Mouse (Mus musculus) NIH3T3 (cell line): ENCODE data around the gene H2-T23.
"Not testable (repeated sequence)": the region's sequence is repeated elsewhere in the genome, so short reads cannot be mapped to it uniquely, and the experiment has no call there.

Experiments used
- DNase-seq: peaks from one replicate; pipeline ENCODE4 v3.0.0-alpha.2; 2012; ENCODE audit warnings: low read depth

Gene H2-T23

DNA sequence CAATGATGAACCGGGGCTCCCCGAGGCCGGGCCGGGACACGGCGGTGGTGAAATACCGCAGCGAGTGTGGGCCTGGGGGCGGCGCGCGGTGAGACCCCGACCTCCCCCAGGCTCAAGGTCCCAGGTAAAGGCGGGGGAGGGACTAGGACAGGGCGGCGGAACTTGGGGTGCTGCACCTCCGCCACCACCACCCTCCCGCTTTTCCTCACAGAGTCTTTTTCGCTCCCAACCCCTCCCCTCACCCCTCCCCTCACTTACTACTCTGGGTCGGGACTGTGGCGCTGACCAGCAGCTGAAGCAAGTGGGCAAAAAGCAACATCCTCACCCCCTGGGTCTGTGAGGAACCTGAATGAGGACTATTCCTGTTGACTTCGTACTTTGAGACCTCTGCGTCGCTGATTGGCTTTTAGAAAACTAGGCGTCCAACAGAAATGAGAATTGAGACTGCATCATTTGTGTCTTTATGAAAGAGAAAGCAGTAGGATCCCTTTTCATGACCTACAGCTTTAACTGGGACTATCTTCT lies at the start of gene H2-T23:
H2-T23 (minus strand) TSS at position 505 of the 525 bp plus-strand sequence.
- peak; percentile 62 for DNase-seq

- not testable (repeated sequence) for DNase-seq
Observed at GRCm38 (mm10) chr17:36081901-36082300, 49.2 kb upstream of the H2-T23 start.

DNA sequence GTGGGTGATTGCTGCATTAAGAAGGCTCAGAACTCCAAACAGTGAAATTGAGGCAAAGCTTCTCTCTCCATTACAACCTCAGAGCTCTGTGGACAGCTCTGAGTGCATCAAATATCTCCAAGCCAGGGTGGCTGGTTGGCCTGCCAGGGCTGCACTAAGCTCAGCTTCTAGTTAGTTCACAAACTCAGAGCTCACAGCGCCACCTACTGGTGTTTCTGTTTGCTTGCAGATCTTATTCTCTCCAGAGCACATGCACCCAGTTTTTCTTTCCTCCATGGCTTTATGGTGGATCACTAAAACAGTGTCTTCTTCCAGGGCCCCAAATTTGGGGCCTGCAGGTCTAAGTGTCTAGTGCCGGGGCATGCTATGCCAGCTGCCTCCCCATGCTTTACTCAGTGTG lies 28.2 kb upstream of the H2-T23 start:
- DNase-seq: peak; percentile 96

GRCm38 (mm10) chr17:36058362-36058761 lies 25.7 kb upstream of the H2-T23 start, which contains the start of gene Gm11127:
Gm11127 (minus strand) TSS chr17:36058371.
- not testable (repeated sequence) for DNase-seq

GRCm38 (mm10) chr17:36057927-36058326 lies 25.3 kb upstream of the H2-T23 start:
- DNase-seq: not testable (repeated sequence)

- peak; percentile 19 for DNase-seq
Observed at GRCm38 (mm10) chr17:36043286-36043685, 10.6 kb upstream of the H2-T23 start.

DNA sequence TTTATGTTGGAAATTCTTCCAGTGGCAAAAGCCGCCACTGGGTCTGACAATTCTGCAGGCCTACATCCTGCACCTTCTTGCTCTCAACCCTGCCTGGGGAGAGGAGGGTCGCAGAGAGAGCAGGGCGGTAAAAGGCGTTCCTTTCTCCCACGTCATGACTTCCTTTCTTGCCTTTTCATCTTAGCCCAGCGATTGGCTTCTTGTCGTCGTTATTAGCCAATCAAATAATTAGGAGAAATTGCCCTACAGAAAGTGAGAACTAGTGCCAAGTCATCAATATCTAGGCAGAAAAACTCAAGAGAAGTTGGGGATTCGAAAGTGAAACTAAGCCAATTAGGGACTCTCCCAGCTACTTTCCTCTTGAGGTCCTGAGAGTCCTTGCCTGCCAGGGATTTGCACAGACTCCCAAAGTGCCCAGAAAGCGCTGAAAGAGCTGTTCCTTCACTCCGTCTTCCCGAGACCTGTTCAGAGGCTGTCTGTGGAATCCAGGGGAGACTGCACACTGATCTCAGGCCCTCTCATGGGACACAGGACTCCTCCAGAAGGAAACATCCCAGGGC lies 10.0 kb upstream of the H2-T23 start, which contains the start of the genes H2-T22 and Gm6034:
H2-T22 (minus strand) TSS at position 138 of the 560 bp plus-strand sequence.
Gm6034 (plus strand) TSS at position 352 of the 560 bp plus-strand sequence.
- peak; percentile 87 for DNase-seq

GRCm38 (mm10) chr17:36042055-36042454 lies 9.4 kb upstream of the H2-T23 start:
- not testable (repeated sequence) for DNase-seq

- not testable (repeated sequence) for DNase-seq
Observed at GRCm38 (mm10) chr17:36040604-36041003, 7.9 kb upstream of the H2-T23 start.

DNA sequence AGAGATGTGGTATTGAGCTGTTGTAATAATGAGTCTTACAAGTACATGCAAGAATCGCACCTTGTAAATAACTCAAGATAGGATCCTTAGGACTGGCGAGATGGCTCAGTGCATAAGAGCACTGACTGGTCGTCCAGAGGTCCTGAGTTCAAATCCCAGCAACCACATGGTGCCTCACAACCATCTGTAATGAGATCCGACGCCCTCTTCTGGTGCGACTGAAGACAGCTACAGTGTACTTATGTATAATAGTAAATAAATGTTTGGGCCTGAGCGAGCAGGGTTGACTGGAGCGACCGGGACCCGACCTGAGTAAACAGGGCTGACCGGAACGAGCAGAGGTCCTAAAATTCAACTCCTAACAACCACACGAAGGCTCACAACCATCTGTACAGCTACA lies 3.5 kb upstream of the H2-T23 start:
- DNase-seq: not testable (repeated sequence)

DNA sequence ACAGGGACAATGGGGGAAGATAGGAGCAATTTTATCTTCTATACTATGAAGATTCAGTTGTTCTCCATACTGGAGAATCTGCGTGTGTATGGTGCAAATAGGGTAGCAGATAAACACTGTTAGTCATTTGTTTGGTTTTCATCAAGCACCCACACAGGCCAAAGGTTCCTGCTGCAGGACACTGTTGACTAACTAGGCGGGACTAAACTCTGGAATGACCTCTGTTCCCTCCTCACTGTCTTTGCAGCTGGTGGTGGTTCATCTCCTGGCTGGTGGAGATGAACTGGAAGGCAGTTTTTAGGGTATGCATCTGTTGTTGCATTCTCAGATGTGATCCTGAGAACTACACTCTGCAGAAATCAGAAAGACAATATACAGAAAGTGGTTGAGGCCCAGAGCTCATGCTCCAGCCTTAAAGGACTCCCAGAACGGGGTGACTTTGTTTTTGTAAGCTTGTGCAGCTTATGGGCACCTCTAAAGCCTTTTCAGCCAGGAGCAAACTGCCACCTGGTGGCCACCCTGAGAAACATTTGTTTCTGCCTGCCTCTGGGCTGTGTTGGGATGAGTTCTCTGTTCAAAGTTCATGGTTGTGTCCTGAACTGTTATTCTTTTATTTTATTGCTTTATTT lies 2.5 kb upstream of the H2-T23 start:
- DNase-seq: not testable (repeated sequence)

DNA sequence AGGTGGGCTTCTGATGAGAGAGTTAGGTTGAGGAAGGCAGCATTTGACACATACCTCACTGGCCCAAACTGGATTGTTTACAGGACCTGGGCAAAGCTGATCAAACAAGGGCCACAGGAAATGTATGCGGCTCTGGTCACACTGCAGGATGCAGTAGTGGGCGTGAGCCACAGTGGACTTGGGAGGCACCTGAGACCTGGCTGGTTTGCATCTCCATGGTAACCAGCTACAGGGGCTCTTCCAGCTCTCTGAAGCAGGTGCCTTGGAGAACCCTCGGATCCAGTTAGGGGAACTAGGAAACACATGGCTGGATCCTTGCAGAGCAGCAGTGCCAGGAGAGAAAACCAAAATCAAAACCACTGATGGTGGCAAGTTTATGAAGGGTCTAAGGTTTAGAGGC lies 1.9 kb upstream of the H2-T23 start:
- not testable (repeated sequence) for DNase-seq

- not testable (repeated sequence) for DNase-seq
Observed at GRCm38 (mm10) chr17:36031583-36032331, 898 bp downstream of the H2-T23 start.

DNA sequence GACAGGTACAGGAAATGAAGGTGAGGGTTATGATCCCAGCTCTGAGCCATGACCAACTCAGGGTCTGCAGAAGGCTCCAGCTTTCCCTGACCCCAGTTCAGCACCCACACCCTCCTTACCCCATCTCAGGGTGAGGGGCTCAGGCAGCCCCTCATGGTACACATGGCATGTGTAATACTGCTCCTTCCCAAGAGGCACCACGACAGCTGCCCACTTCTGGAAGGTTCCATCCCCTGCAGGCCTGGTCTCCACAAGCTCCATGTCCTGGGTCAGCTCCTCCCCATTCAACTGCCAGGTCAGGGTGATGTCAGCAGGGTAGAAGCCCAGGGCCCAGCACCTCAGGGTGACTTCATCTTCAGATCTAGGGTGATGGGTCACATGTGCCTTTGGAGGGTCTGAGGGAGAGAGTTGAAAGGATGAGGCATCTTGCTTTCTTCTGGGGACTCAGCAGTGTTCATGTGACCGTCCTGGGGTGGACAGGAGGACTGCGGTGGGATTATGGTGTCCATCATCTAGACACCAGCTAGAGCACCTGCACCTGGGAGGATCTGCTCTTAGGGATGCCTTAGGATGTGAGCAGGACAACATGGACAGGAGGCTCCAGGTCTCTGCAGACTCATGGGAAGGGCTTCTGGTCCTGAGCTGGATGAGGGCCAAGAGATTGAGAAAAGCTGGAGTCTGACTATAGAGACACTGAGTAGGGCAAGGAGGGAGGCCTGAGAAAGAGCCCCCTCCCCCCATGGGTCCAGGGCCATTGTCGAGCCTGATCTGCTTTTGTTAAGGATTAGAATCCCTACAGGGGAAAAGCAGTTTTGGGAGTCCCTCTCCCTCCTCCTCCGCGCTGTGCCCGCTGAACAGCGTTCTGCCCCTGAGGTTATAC lies 1.7 kb downstream of the H2-T23 start:
- DNase-seq: not testable (repeated sequence)

DNA sequence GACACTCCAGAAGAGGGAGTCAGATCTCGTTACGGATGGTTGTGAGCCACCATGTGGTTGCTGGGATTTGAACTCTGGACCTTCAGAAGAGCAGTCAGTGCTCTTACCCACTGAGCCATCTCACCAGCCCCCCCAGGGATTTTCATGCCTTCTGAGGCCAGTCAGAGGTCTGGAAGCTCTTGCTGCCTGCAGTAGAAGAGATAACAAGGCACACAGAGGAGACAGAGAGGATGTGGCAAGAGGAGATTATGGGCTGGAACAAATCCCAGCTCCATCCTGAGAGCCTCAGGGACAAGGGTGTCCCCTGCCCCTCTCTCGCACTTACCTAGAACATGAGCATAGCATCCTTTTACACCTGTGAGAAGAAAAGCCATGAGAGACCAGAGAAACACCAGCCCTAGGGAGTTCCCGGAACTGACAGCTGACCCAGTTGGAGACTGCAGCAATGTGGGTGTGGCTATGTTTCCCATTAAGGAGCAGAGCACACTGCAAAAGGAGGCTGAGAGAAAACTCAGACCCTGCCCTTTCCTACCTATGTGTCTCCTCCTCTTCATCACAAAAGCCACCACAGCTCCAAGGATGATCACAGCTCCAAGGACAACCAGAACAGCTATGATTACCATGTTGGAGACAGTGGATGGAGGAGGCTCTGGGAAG lies 2.5 kb downstream of the H2-T23 start:
- DNase-seq: not testable (repeated sequence)

GRCm38 (mm10) chr17:36028879-36029619 lies 3.6 kb downstream of the H2-T23 start:
- DNase-seq: no peak

DNA sequence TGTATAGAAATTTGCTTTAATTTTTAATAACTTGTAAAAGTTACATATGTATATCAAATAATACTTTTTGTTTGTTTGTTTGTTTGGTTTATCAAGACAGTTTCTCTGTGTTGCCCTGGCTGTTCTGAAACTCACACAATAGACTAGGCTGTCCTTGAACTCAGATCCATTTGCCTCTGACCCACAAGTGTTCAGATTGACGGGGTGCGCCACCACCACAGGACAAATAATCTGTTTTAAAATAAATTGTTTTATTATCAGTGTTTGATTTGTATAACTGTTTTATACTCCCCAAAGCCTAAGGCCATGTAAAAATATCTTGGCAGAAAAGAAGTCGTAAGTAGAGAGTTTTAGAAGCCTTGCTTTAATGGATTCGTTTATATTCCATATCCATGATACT lies 5.0 kb downstream of the H2-T23 start:
- DNase-seq: no peak

GRCm38 (mm10) chr17:36025901-36026300 lies 6.8 kb downstream of the H2-T23 start:
- DNase-seq: no peak

DNA sequence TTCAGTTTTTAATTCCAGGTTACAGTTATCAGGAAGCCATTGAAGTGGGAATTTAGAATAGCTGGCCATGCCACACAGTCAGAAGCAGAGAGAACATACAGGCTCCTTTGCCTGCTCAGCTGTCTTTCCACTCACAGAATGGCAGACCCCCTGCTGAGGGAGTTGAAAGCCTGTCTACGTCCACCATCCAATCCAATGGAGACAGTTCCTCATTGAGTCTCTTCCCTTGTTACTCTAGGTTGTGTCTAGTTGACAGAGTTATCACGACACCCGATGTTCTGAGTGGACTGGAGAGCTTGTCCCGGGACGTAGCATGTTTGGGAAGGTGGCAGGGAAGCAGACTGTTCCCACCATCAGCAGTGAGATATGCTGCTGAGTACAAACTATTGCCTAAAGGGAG lies 7.5 kb downstream of the H2-T23 start:
- DNase-seq: no peak
